Mouse (Mus musculus) cerebellum, adult 2 months (tissue): ENCODE measurements at regions not wholly inside any gene's neighbourhood (a gene's known extent, or its start where the extent isn't known, plus 50 kb on each side); places are given as distances from the start of the nearest gene placed in this dataset.

ENCODE experiments used
- CTCF ChIP-seq: fragments of 200-500 bp; IDR thresholded peaks from 2 replicates; pipeline ENCODE4 v1.5.1; 2011; ENCODE audit warnings: low read depth, mild to moderate bottlenecking, control low read depth, low read length, moderate library complexity, borderline replicate concordance; ENCODE audit not compliant: insufficient read depth
- POLR2A ChIP-seq: fragments of 200-500 bp; IDR thresholded peaks from 2 replicates; pipeline ENCODE4 v1.6.1; 2011; ENCODE audit warnings: low read length, control low read depth, borderline replicate concordance; ENCODE audit not compliant: insufficient read depth

DNA sequence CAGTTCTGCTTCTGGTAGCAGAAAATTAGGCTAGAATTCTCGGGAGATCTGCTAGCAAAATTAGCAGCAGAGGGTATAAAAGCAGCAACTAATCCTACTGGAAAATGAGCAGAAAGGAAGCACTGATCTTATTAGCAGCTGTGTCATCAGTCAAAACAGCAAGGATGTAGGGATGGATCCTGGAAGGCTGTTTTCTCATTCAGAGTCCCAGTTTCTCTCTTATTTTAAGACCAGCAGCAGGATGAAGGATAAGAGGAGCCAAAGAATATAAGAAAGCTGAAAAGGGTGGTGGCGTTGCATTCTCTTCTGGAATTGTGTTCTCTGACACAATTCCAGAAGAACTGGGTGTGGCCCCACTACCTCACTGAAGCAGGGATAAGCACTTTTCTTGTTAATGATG, 123.0 kb upstream of the Pja2 start:
- no peak for TF ChIP-seq CTCF
- TF ChIP-seq POLR2A, result no peak
